Mouse (Mus musculus) midbrain, embryonic 10.5 days (tissue): Measurements from ENCODE around the gene Ccdc138. TPM values are rescaled to one million over a fixed set of nuclear protein-coding genes. Genes with fewer than 3 reads are reported as not detected.

ENCODE experiments used
- DNase-seq: peaks from one replicate; pipeline ENCODE4 v3.0.0-alpha.2; 2017; ENCODE audit warnings: low spot score
- H3K27ac ChIP-seq: fragments of 300-500 bp; sonication (generic); replicated peaks from 2 replicates; pipeline ENCODE4 v1.5.1; 2016; ENCODE audit warnings: mild to moderate bottlenecking
- H3K27me3 ChIP-seq: fragments of 300-500 bp; sonication (generic); 2 replicates; pipeline ENCODE4 v1.6.1; 2016; ENCODE audit warnings: low read depth, mild to moderate bottlenecking; ENCODE audit not compliant: poor library complexity, severe bottlenecking
- H3K36me3 ChIP-seq: fragments of 300-500 bp; sonication (generic); 2 replicates; pipeline ENCODE4 v1.6.1; 2016; ENCODE audit warnings: mild to moderate bottlenecking, moderate library complexity
- H3K4me1 ChIP-seq: fragments of 300-500 bp; sonication (generic); 2 replicates; pipeline ENCODE4 v1.6.1; 2016
- H3K4me3 ChIP-seq: fragments of 300-500 bp; sonication (generic); 2 replicates; pipeline ENCODE4 v1.5.1; 2016; ENCODE audit warnings: mild to moderate bottlenecking, moderate library complexity
- H3K9me3 ChIP-seq: fragments of 300-500 bp; sonication (generic); replicated peaks from 2 replicates; pipeline ENCODE4 v1.6.1; 2016; ENCODE audit warnings: mild to moderate bottlenecking
- WGBS: fragments of 180-500 bp; shearing (Covaris S2); methylation state at CpG from one replicate; pipeline ENCODE4 v1.1.7; 2016; 5-methylcytosine and 5-hydroxymethylcytosine counted together
- polyA plus RNA-seq: library from polyadenylated mRNA; unstranded; fragments of >200 nt; fragmentation: Nextera tagmentation; extraction: Ambion mirVana; gene quantifications from 2 replicates; pipeline ENCODE4 v1.2.1, GENCODE M21; 2016

Ccdc138 gene
- polyA plus RNA-seq, 1 experiment from 2014 or later = 16.6 TPM

DNA sequence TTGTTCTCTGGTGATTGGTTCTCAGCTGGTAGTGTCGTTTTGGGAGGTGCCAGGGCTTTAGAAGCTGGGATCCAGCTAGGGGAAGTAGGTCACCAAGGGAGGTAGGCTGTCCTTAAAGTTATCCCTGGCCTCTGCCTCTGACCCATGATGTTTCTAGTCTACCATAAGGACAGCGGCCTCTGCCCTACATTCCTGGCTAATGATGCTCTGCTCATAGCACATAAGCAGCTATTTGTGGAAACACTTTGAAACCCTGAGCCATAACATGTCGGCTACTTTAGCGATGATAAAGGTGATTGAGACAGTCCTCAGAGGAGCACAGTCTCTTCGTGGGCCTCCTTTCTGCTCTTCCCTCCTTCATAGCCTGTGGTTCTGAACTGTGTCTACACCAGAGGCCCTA, 98.1 kb downstream of the Ccdc138 start:
- peaks cover 2% of the 10 kb centered on the region for H3K4me1 ChIP-seq
- no peak for DNase-seq
- H3K36me3 ChIP-seq = peaks cover 4% of the 10 kb centered on the region; the same call in 1 of the 2 replicates
- H3K4me3 ChIP-seq = no peak overlapping the region
- 68% methylated on average over 5 of the region's 5 CpGs for WGBS
- H3K27ac ChIP-seq = no peak overlapping the region
- no peaks in the 10 kb centered on the region for H3K9me3 ChIP-seq
- no peaks in the 10 kb centered on the region for H3K27me3 ChIP-seq

- H3K36me3 ChIP-seq = no peaks in the 10 kb centered on the region
- DNase-seq = no peak
- H3K4me1 ChIP-seq = peaks cover 12% of the 10 kb centered on the region
- no peaks in the 10 kb centered on the region for H3K9me3 ChIP-seq
- no peaks in the 10 kb centered on the region for H3K27me3 ChIP-seq
- H3K27ac ChIP-seq = no peak overlapping the region
- no peak overlapping the region for H3K4me3 ChIP-seq
- WGBS = 91% methylated on average over 5 of the region's 5 CpGs
Measured at GRCm38 (mm10) chr10:58600151-58600550, 102.4 kb downstream of the Ccdc138 start.

GRCm38 (mm10) chr10:58600983-58601382, 103.2 kb downstream of the Ccdc138 start:
- Histone ChIP-seq H3K4me3 (no peak overlapping the region), H3K36me3 (no peaks in the 10 kb centered on the region), H3K4me1 (peaks cover 12% of the 10 kb centered on the region), H3K9me3 (no peaks in the 10 kb centered on the region), H3K27me3 (no peaks in the 10 kb centered on the region), H3K27ac (0 out of 2 replicates have a peak overlapping the region, but pooled peaks have one; percentile 24)
- WGBS = 9% methylated on average over 5 of the region's 5 CpGs
- no peak for DNase-seq

DNA sequence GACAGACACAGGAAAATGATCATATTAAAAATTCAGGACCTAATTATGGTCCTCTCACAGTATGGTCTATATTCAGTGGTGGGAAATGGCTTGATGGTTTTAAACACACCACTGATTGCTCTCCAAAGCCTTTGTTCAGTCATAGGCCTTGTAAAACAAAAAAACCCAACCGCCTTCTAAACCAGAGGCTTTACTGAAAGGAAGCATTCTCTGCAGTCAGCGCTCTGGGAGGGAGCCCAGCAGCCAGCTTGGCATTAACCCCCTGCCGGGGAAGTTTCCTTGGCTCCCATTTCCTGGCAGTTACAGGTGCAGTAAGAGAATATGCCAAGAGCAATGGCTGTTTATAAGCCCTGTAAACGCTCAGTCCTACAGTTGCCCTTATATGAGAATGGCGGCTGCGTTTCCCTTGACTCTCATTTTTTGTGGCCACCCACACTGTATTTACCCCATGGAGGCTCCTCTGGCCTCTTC, 103.7 kb downstream of the Ccdc138 start:
- WGBS = 25% methylated on average over 6 of the region's 6 CpGs
- Histone ChIP-seq H3K27me3 (no peaks in the 10 kb centered on the region), H3K36me3 (no peaks in the 10 kb centered on the region), H3K9me3 (no peaks in the 10 kb centered on the region), H3K4me3 (no peak overlapping the region), H3K27ac (no peak overlapping the region; the same call in 1 of the 2 replicates), H3K4me1 (peaks cover 12% of the 10 kb centered on the region)
- DNase-seq = no peak

DNA sequence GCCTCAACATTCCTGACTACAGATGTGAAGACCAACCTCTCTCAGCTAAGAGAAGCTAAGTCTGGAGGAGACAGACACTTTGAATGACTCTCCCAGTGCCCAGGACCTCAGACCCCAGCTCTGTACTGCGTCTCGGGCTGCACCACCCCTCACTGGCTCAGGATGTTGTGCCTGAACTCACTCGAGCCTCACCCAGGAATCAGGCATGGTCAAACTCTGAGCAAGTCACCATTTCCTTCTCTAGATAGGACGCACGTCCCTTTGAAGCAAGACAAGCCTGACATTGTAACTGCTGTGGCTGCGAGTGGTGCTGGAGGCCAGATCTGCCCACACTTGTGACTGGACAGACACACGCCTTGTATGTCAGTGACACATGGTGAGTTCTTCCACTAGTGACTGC, 104.2 kb downstream of the Ccdc138 start:
- Histone ChIP-seq H3K4me3 (no peak overlapping the region), H3K4me1 (peaks cover 12% of the 10 kb centered on the region), H3K27me3 (no peaks in the 10 kb centered on the region), H3K36me3 (no peaks in the 10 kb centered on the region), H3K27ac (no peak overlapping the region; the same call in 1 of the 2 replicates), H3K9me3 (no peaks in the 10 kb centered on the region)
- DNase-seq = no peak
- 76% methylated on average over 7 of the region's 7 CpGs for WGBS

GRCm38 (mm10) chr10:58604779-58605178, 107.0 kb downstream of the Ccdc138 start:
- H3K4me1 ChIP-seq = peaks cover 12% of the 10 kb centered on the region
- no peak overlapping the region for H3K27ac ChIP-seq
- no peak for DNase-seq
- 88% methylated on average over 2 of the region's 2 CpGs for WGBS
- H3K4me3 ChIP-seq = no peak overlapping the region
- no peaks in the 10 kb centered on the region for H3K9me3 ChIP-seq
- H3K36me3 ChIP-seq = no peaks in the 10 kb centered on the region
- H3K27me3 ChIP-seq = no peaks in the 10 kb centered on the region

DNA sequence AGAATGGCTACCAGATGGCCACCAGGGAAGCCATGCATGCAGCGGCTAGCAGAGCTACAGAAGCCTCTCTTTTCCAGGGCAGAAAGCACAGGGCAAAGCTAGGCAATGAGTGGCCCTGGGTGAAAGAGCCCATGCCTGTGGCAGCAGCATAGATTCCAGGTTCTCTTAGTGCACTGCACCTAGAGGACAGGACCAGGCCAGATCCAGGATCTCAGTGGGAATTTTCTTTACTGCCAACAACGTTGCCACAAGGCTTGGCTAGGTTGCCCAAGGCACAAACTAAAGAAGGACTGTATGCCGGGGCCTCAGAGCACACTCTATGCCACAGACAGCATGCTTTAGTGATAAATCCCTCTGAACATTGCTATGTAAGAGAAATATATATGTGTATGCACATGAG, 108.6 kb downstream of the Ccdc138 start:
- Histone ChIP-seq H3K27ac (no peak overlapping the region), H3K4me1 (peaks cover 5% of the 10 kb centered on the region), H3K36me3 (no peaks in the 10 kb centered on the region), H3K4me3 (no peak overlapping the region), H3K27me3 (no peaks in the 10 kb centered on the region), H3K9me3 (no peaks in the 10 kb centered on the region)
- WGBS = 87% methylated on average over 3 of the region's 3 CpGs
- no peak for DNase-seq

- DNase-seq = no peak
- Histone ChIP-seq H3K36me3 (no peaks in the 10 kb centered on the region), H3K27me3 (no peaks in the 10 kb centered on the region), H3K27ac (no peak overlapping the region), H3K4me1 (no peaks in the 10 kb centered on the region), H3K9me3 (no peaks in the 10 kb centered on the region), H3K4me3 (no peak overlapping the region)
- WGBS = 87% methylated on average over 3 of the region's 3 CpGs
Measured at GRCm38 (mm10) chr10:58608858-58609257, 111.1 kb downstream of the Ccdc138 start.

DNA sequence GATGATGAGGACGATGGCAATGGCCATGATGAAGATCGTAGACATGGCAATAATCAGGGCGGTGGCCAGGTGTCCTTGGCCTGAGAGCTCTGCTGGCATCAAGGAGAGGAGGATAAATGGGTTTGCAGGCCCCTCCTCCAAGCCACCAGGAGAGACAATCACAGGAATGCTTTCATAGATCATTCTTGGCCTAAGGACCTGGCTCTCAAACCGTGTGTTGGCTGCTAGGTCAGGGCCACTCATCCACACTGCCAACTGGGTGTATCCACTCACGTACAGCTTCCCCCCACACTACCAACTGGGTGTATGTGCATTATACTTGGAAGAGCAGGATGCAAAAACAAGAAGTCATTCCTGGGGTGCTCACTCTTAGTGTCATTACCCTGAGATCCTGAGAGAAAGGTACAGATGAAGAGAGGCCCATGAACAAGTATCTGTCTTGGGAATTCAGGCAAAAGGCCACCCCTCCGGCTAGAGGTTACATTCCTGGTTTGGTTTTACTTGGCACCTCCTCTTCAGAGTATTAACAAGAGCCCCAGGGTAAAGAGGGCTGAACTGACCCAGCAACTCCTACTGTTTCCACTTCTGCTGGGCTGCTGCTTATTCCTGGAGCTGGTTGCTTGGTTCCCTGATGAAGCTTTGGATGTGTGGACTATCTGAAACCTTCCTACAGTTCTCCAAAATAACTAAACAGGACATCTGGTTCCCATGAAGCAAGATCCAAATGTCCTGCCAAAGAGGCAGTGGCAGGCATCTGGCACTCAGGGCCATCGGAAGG, 112.9 kb downstream of the Ccdc138 start:
- Histone ChIP-seq H3K4me1 (no peaks in the 10 kb centered on the region), H3K27ac (no peak overlapping the region), H3K4me3 (no peak overlapping the region), H3K9me3 (no peaks in the 10 kb centered on the region), H3K36me3 (no peaks in the 10 kb centered on the region), H3K27me3 (no peaks in the 10 kb centered on the region)
- no peak for DNase-seq
- 86% methylated on average over 7 of the region's 7 CpGs for WGBS

- WGBS = 89% methylated on average over 6 of the region's 6 CpGs
- Histone ChIP-seq H3K27me3 (no peaks in the 10 kb centered on the region), H3K4me1 (no peaks in the 10 kb centered on the region), H3K9me3 (no peaks in the 10 kb centered on the region), H3K27ac (no peak overlapping the region), H3K36me3 (no peaks in the 10 kb centered on the region), H3K4me3 (no peak overlapping the region)
- no peak for DNase-seq
Measured at GRCm38 (mm10) chr10:58614601-58615000, 116.9 kb downstream of the Ccdc138 start.

GRCm38 (mm10) chr10:58616565-58616964, 118.8 kb downstream of the Ccdc138 start:
- H3K27me3 ChIP-seq = no peaks in the 10 kb centered on the region
- no peak for DNase-seq
- no peak overlapping the region for H3K27ac ChIP-seq
- no peak overlapping the region for H3K4me3 ChIP-seq
- no peaks in the 10 kb centered on the region for H3K9me3 ChIP-seq
- no peaks in the 10 kb centered on the region for H3K4me1 ChIP-seq
- no peaks in the 10 kb centered on the region for H3K36me3 ChIP-seq
- 88% methylated on average over 5 of the region's 5 CpGs for WGBS

DNA sequence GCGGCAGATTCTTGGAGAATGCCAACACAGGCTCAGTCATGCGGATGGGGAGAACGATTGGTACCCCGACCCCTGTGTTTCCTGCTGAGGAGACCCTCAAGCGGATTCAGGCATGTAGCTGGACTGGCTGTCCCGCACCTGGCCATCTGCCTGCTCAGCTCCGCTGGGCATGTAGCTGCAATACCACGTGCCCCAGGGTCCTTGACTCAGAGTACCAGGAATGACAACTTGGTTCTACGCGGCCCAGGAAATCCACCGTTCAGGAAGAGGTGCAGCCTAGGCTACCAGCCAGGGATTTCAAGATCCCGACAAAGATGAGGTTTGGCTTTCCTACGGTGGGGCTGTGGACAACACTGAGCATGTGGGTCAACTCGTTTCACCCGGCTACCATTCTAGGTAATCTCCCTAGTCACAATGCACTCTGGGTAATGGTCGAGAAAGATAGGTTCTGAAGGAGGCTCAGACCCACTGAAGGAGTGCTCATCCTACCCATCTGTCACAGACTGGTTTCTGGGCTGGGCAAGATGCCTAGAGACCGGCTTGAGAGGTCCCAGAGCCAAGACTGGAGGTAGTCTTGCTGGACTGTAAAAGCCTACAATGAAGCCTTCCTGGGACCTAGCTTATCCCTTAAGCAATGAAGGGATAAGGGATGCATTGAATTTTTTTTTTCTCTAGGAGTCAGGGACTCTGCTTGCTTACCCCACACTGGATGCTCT, 120.9 kb downstream of the Ccdc138 start:
- H3K4me3 ChIP-seq = no peak overlapping the region
- no peaks in the 10 kb centered on the region for H3K27me3 ChIP-seq
- H3K36me3 ChIP-seq = no peaks in the 10 kb centered on the region
- H3K27ac ChIP-seq = no peak overlapping the region
- H3K9me3 ChIP-seq = no peaks in the 10 kb centered on the region
- no peak for DNase-seq
- WGBS = 91% methylated on average over 17 of the region's 17 CpGs
- no peaks in the 10 kb centered on the region for H3K4me1 ChIP-seq

GRCm38 (mm10) chr10:58619266-58619665, 121.5 kb downstream of the Ccdc138 start:
- H3K36me3 ChIP-seq = no peaks in the 10 kb centered on the region
- 95% methylated on average over 4 of the region's 4 CpGs for WGBS
- no peaks in the 10 kb centered on the region for H3K9me3 ChIP-seq
- H3K27ac ChIP-seq = no peak overlapping the region
- DNase-seq = no peak
- no peaks in the 10 kb centered on the region for H3K27me3 ChIP-seq
- no peak overlapping the region for H3K4me3 ChIP-seq
- H3K4me1 ChIP-seq = no peaks in the 10 kb centered on the region
